Mouse (Mus musculus): Measurements from ENCODE around the gene Tnfrsf19. TPM values are rescaled to one million over a fixed set of nuclear protein-coding genes. Genes with fewer than 3 reads are reported as not detected.
A peak's percentile ranks its signal among the peaks of the same experiment; 100 is the strongest.

Gene Tnfrsf19
- total and polyA plus RNA-seq, 2 experiments = 3.5 to 6.2 TPM

DNA sequence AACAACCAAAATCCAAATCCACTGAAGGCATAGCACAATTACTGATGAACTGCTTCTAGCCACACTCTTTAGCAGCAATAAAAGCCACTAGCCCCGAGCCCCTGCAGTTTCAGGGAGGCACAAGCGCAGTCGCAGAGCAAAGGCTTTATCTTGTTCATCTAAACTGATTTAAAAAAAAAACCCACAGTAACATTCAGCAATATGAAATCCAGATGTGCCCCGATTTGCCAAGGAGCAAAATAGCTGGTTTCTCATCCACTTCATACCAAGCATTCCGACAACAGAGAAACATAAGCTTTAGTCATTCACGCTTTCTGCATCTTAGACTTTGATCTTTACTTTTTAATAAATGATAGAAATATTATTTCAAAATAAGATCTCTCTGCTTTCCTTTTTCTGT lies 68.2 kb downstream of the Tnfrsf19 start:
- no peak for DNase-seq (ENCODE audit: extremely low read depth, low read depth, low spot score)
- Histone ChIP-seq H3K27me3 (ENCODE audit: control insufficient read depth, insufficient read depth, low read length) (no peaks in the 10 kb centered on the region), H3K9ac (ENCODE audit: low read depth, low read length) (no peak overlapping the region), H3K36me3 (ENCODE audit: control insufficient read depth, insufficient read depth, low read length) (no peaks in the 10 kb centered on the region), H3K27ac (replicated peaks; ENCODE audit: insufficient read depth, low read depth, low read length) (no peak overlapping the region), H3K4me1 (ENCODE audit: control insufficient read depth, insufficient read depth, low read length) (peaks cover 17% of the 10 kb centered on the region), H3K79me2 (ENCODE audit: control insufficient read depth, insufficient read depth, low read length) (no peaks in the 10 kb centered on the region), H3K4me3 (ENCODE audit: insufficient read depth, low read depth, low read length) (no peak overlapping the region)
- WGBS = 91% methylated on average over 6 of the region's 6 CpGs
- TF ChIP-seq CTCF (IDR thresholded peaks at IDR 0.05; ENCODE audit: low read depth, low read length) = no peak
- TF ChIP-seq POLR2A (IDR thresholded peaks at IDR 0.05; ENCODE audit: extremely low read depth, insufficient read depth, low read length) = no peak

- TF ChIP-seq CTCF (IDR thresholded peaks at IDR 0.05; ENCODE audit: low read depth, low read length) = no peak
- no peak for TF ChIP-seq POLR2A (IDR thresholded peaks at IDR 0.05; ENCODE audit: extremely low read depth, insufficient read depth, low read length)
- peak; percentile 77 for DNase-seq (ENCODE audit: extremely low read depth, low read depth, low spot score)
- H3K27me3 ChIP-seq (ENCODE audit: control insufficient read depth, insufficient read depth, low read length) = no peaks in the 10 kb centered on the region
- H3K27ac ChIP-seq (replicated peaks; ENCODE audit: insufficient read depth, low read depth, low read length) = peak overlapping the region; percentile 86
- no peak overlapping the region for H3K4me3 ChIP-seq (ENCODE audit: insufficient read depth, low read depth, low read length)
- WGBS = 18% methylated on average over 3 of the region's 3 CpGs
- peaks cover 17% of the 10 kb centered on the region for H3K4me1 ChIP-seq (ENCODE audit: control insufficient read depth, insufficient read depth, low read length)
- peak overlapping the region; percentile 6; the same call in 1 of the 2 replicates for H3K9ac ChIP-seq (ENCODE audit: low read depth, low read length)
- no peaks in the 10 kb centered on the region for H3K79me2 ChIP-seq (ENCODE audit: control insufficient read depth, insufficient read depth, low read length)
- no peaks in the 10 kb centered on the region for H3K36me3 ChIP-seq (ENCODE audit: control insufficient read depth, insufficient read depth, low read length)
Measured at GRCm38 (mm10) chr14:60976231-60976630, 70.1 kb downstream of the Tnfrsf19 start.

DNA sequence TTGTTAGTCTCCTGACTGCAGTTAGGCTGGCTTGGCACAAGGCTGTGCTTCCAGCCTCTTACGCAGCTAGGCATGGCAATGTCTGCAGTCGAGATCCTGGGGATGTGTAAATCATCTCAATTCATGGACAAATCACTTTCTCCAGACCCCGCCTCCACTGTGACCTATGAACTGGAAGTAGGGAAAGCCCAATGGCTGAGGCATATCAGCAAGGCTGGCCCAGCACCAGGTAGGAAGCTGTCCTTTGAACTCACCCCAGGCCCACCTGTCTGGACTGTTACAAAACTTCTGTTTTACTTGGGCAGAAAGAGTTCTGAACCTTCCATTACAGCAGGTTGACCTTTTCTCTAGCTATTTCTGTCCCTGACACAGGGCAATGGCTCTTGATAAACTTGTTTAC lies 70.6 kb downstream of the Tnfrsf19 start:
- DNase-seq (ENCODE audit: extremely low read depth, low read depth, low spot score) = peak; percentile 100
- TF ChIP-seq CTCF (IDR thresholded peaks at IDR 0.05; ENCODE audit: low read depth, low read length) = no peak
- no peak for TF ChIP-seq POLR2A (IDR thresholded peaks at IDR 0.05; ENCODE audit: extremely low read depth, insufficient read depth, low read length)
- Histone ChIP-seq H3K79me2 (ENCODE audit: control insufficient read depth, insufficient read depth, low read length) (no peaks in the 10 kb centered on the region), H3K36me3 (ENCODE audit: control insufficient read depth, insufficient read depth, low read length) (no peaks in the 10 kb centered on the region), H3K4me1 (ENCODE audit: control insufficient read depth, insufficient read depth, low read length) (peaks cover 13% of the 10 kb centered on the region), H3K27me3 (ENCODE audit: control insufficient read depth, insufficient read depth, low read length) (no peaks in the 10 kb centered on the region), H3K27ac (replicated peaks; ENCODE audit: insufficient read depth, low read depth, low read length) (peak overlapping the region; percentile 22), H3K4me3 (ENCODE audit: insufficient read depth, low read depth, low read length) (no peak overlapping the region), H3K9ac (ENCODE audit: low read depth, low read length) (no peak overlapping the region)
- 23% methylated on average over 3 of the region's 3 CpGs for WGBS

- Histone ChIP-seq H3K9ac (ENCODE audit: low read depth, low read length) (no peak overlapping the region), H3K27ac (replicated peaks; ENCODE audit: insufficient read depth, low read depth, low read length) (no peak overlapping the region), H3K27me3 (ENCODE audit: control insufficient read depth, insufficient read depth, low read length) (no peaks in the 10 kb centered on the region), H3K4me1 (ENCODE audit: control insufficient read depth, insufficient read depth, low read length) (peaks cover 3% of the 10 kb centered on the region; the same call in 1 of the 2 replicates), H3K79me2 (ENCODE audit: control insufficient read depth, insufficient read depth, low read length) (no peaks in the 10 kb centered on the region), H3K36me3 (ENCODE audit: control insufficient read depth, insufficient read depth, low read length) (no peaks in the 10 kb centered on the region), H3K4me3 (ENCODE audit: insufficient read depth, low read depth, low read length) (no peak overlapping the region)
- DNase-seq (ENCODE audit: extremely low read depth, low read depth, low spot score) = no peak
- WGBS = 95% methylated on average over 9 of the region's 9 CpGs
- no peak for TF ChIP-seq CTCF (IDR thresholded peaks at IDR 0.05; ENCODE audit: low read depth, low read length)
- no peak for TF ChIP-seq POLR2A (IDR thresholded peaks at IDR 0.05; ENCODE audit: extremely low read depth, insufficient read depth, low read length)
Measured at GRCm38 (mm10) chr14:60970961-60971360, 75.3 kb downstream of the Tnfrsf19 start.

- no peak overlapping the region for H3K27ac ChIP-seq (replicated peaks; ENCODE audit: insufficient read depth, low read depth, low read length)
- H3K9ac ChIP-seq (ENCODE audit: low read depth, low read length) = no peak overlapping the region
- H3K4me1 ChIP-seq (ENCODE audit: control insufficient read depth, insufficient read depth, low read length) = no peaks in the 10 kb centered on the region
- H3K79me2 ChIP-seq (ENCODE audit: control insufficient read depth, insufficient read depth, low read length) = no peaks in the 10 kb centered on the region
- H3K4me3 ChIP-seq (ENCODE audit: insufficient read depth, low read depth, low read length) = no peak overlapping the region
- no peak for DNase-seq (ENCODE audit: extremely low read depth, low read depth, low spot score)
- H3K36me3 ChIP-seq (ENCODE audit: control insufficient read depth, insufficient read depth, low read length) = no peaks in the 10 kb centered on the region
- 95% methylated on average over 4 of the region's 4 CpGs for WGBS
- TF ChIP-seq CTCF (IDR thresholded peaks at IDR 0.05; ENCODE audit: low read depth, low read length) = no peak
- TF ChIP-seq POLR2A (IDR thresholded peaks at IDR 0.05; ENCODE audit: extremely low read depth, insufficient read depth, low read length) = no peak
- H3K27me3 ChIP-seq (ENCODE audit: control insufficient read depth, insufficient read depth, low read length) = no peaks in the 10 kb centered on the region
Measured at GRCm38 (mm10) chr14:60966061-60966460, 80.2 kb downstream of the Tnfrsf19 start.

GRCm38 (mm10) chr14:60964016-60964810 lies 82.1 kb downstream of the Tnfrsf19 start:
- TF ChIP-seq POLR2A (IDR thresholded peaks at IDR 0.05; ENCODE audit: extremely low read depth, insufficient read depth, low read length) (no peak), CTCF (IDR thresholded peaks at IDR 0.05; ENCODE audit: low read depth, low read length) (no peak)
- Histone ChIP-seq H3K27me3 (ENCODE audit: control insufficient read depth, insufficient read depth, low read length) (no peaks in the 10 kb centered on the region), H3K4me3 (ENCODE audit: insufficient read depth, low read depth, low read length) (no peak overlapping the region), H3K27ac (replicated peaks; ENCODE audit: insufficient read depth, low read depth, low read length) (no peak overlapping the region), H3K4me1 (ENCODE audit: control insufficient read depth, insufficient read depth, low read length) (no peaks in the 10 kb centered on the region), H3K9ac (ENCODE audit: low read depth, low read length) (no peak overlapping the region), H3K36me3 (ENCODE audit: control insufficient read depth, insufficient read depth, low read length) (no peaks in the 10 kb centered on the region), H3K79me2 (ENCODE audit: control insufficient read depth, insufficient read depth, low read length) (no peaks in the 10 kb centered on the region)
- WGBS = 92% methylated on average over 7 of the region's 7 CpGs
- no peak for DNase-seq (ENCODE audit: extremely low read depth, low read depth, low spot score)
